Mouse (Mus musculus): ENCODE data around the gene Scyl2. TPM values are rescaled to one million over a fixed set of nuclear protein-coding genes. Genes with fewer than 3 reads are reported as not detected.
"Not testable (repeated sequence)": the region's sequence is repeated elsewhere in the genome, so short reads cannot be mapped to it uniquely, and the experiment has no call there.

Gene Scyl2
- total RNA-seq (2015; ENCODE audit: low replicate concordance) (8.6 and 14.4 TPM in 2 replicates), total RNA-seq (2017; ENCODE audit: low replicate concordance) (8.0 and 20.2 TPM in 2 replicates)

DNA sequence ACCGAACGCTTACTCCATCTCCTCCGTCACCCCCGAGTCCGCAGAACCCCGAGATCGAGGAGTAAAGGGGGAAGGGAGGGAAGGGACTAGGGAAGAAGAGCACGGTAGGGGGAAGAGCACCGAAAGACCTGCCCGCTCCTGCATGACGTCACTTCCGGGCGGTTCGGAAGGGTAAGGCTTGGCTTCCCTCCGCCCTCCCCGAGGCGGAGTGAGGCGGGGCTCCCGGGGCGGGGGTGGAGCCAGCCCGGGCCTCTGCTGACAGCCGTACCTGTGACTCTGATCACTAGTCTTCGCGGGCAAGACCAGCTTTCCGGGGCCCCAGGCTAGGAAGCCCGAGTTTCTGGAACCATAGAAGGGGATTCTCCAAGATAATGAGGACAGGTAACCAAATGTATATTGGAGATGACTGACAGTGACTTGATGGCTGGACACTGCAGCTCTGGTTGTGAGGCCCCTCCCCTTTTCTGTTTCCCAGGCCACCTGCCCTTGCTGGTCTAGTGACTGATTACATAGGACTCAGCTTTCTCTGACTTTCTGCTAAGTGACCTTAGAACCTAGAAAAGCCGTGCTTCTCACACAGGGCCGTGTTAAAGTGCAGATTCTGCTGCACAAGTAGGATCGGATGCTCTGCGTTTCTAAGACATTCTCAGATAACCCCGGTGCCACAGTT, at the start of gene Scyl2:
Gene Scyl2 (minus strand): TSS at position 147 of the 670 bp plus-strand sequence.
- ATAC-seq (replicated peaks; ENCODE audit: low FRiP score, poor library complexity, severe bottlenecking) = peak; percentile 98

DNA sequence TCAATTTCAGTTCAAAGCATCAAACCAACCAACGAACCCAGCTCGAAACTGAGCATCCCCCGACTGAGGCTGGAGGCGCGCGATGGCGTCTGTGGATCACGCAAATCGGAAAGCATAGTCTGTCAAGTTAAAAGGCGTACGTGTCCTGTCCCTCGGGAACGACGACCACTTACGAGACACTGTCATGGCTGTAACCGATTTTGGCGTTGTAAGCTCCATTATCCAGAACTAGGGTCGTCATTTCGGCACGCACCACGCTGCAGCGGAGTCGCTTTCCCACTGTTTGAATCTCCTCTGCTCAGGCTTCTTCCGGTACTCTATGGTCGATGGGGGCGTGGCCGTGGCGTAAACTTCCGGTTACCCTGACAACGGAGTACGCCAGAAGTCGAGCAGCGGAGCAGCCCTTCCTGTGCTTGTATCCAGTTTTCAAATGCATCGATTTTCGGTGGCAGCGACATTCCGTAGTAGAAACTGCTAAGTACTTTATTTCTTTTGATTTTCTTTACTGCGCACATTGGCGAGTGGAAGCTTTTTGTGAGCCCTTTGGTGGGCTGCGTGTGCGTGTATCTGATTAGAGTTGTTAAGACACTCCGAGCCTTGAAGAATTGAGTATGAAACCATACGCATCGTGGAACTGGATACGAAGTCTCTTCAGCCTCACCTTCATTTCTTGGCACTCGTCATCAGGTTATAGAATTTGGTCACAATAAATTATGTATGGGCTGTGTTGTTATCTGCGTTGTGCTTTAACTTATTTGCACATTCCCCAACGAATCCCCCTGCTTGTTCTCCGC, 46.1 kb upstream of the Scyl2 start, which contains the start of gene Actr6:
Gene Actr6 (minus strand): TSS at position 295 of the 794 bp plus-strand sequence.
- ATAC-seq (replicated peaks; ENCODE audit: low FRiP score, poor library complexity, severe bottlenecking) = peak; percentile 100

DNA sequence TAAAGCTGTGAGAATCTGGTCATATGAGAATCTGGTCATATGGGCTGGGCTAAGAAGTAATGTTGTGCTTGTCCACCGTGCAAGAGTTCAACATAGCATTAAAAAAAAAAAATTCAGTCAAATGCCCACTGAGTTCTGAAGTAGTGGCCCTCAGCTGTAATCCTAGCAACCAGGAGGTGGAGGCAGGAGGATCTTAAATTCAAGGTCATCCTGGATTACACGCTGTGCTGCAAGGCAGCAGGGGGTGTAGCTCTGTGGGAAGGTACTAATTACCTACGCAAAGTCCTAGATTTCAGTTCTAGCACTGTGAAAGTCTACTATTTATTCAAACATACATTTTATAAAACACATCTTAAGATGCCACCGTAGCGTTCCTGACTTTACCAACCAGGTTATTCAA, 45.3 kb upstream of the Scyl2 start:
- ATAC-seq (replicated peaks; ENCODE audit: low FRiP score, poor library complexity, severe bottlenecking) = no peak

DNA sequence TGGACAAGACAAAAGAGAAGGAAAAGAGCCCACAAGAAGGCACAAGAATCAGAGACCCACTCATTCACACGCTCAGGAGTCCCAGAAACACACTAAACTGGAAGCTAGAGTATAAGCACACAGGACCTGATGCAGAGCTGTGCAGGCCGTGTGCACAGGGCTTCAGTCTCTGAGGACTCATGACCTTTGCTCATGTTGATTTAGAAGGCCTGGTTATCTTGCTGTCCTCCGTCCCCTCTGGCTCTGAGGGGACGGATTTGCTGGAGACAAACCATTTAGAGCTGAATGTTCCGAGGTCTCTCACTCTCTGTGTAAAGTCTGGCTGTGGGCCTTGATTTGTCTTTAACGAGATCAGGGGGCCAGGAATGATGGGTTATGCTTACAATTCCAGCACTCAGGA, 44.3 kb upstream of the Scyl2 start:
- no peak for ATAC-seq (replicated peaks; ENCODE audit: low FRiP score, poor library complexity, severe bottlenecking)

DNA sequence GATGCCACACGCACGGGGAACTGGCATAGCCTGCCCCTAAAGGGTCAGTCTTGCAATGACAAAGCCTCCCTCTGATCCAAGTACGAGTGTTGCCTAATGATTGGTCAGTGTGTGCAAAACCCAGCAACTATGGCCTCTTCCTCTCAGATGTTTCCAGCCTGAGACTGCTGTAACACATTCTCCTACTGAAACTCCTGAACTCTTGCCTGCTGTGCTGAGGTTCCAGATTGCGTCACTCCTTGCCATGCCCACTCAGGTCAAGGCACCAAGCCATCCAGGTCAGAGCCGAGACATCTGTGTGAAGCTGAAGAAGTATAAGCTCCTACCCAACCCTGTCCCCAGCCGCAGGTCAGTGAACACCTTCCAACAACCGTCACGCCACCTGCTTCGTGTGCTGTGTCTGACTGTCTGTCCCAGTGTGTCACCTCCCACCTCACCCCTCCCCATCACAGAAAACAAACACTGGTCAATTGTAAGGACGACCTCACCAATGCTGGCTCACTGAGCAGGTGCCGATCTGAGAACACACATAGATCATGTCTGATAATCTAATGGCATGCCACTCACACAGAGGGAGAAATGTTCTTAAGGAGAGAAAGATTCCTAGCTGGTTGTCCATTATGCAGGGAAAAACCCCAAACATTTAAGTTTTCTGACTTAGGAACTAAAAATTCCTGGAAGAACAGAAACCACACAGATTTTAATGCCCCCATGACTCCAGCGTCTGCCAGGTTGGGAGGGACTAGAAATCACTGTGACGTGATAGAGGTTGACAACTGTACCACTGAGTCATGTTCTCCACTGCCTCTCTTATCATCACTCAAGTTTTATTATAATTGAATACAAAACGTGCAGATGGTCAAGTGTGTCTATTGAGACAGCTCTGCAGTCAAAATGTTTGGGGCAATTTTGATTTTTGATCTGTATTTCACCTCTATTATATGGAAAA, 36.4 kb upstream of the Scyl2 start:
- no peak for ATAC-seq (replicated peaks; ENCODE audit: low FRiP score, poor library complexity, severe bottlenecking)

DNA sequence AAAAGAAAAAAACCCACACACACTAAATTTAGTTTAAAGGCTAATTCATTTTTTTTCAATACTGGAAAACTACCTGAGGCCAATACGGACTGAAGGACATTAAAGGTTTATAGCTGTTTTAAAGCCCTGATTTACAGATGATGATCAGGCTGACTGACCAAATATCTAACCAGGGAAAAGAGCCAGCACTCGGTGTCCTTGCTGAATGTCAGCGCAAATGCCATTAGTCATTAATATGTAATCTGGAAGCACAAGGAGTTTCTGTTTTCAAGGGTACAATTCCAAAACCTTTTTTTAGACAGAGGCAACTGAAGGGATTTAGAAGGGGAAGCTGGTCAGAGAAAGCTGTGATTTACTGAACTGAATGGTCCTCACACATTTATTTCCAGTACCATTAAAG, 34.7 kb upstream of the Scyl2 start:
- ATAC-seq (replicated peaks; ENCODE audit: low FRiP score, poor library complexity, severe bottlenecking) = no peak

DNA sequence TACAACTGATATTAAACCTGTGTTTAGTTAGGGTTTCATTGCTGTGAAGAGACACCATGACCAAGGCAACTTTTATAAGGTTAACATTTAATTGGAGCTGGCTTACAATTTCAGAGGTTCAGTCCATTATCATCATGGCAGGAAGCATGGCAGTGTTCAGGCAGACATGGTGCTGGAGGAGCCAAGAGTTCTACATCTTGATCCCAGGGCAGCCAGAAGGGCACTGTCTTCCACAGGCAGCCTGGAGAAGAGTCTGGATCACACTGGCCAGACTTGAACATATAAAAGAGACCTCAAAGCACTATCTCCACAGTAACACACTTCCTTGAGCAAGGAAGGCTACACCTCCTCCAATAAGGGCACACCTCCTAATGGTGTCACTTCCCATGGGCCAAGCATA, 34.2 kb upstream of the Scyl2 start:
- ATAC-seq (replicated peaks; ENCODE audit: low FRiP score, poor library complexity, severe bottlenecking) = no peak

DNA sequence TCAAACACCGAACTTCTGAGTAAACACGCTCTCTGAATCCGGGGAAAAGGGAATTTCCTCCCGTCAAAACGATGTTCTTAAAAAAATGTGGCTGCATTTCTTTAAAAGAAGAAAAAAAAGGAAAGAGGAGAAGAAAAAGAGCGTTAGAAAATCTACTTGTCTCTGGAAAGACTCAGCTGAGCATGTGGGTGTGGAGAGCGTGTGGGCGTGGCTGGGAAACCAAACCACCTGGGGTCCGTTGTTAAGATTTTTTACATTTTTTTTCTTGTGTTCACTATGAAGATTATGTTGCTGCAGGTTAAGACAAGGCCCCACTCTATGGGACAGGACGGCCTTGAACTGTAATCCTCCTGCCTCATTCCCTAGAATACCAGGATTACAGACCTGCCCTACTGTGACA, 28.8 kb upstream of the Scyl2 start:
- ATAC-seq (replicated peaks; ENCODE audit: low FRiP score, poor library complexity, severe bottlenecking) = no peak

DNA sequence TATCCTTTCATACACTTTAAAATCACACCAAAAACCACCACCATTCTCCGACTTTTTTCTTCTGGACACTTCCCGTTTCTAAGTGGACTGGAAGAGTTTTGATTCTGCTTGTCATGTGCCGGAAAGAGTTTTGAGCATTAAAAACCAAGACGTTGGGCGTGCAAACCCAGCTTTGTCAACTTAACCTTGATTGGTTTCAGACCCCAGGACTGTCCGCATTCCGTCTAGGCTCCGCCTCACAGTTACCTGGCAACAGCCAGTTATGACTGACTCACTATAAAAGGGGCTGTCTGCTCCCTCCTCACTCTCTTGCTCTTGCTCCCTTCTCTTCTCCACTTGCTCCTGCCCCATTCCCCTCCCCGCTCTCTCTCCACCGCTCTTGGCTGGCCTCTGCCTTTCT, 22.6 kb upstream of the Scyl2 start:
- ATAC-seq (replicated peaks; ENCODE audit: low FRiP score, poor library complexity, severe bottlenecking) = no peak

DNA sequence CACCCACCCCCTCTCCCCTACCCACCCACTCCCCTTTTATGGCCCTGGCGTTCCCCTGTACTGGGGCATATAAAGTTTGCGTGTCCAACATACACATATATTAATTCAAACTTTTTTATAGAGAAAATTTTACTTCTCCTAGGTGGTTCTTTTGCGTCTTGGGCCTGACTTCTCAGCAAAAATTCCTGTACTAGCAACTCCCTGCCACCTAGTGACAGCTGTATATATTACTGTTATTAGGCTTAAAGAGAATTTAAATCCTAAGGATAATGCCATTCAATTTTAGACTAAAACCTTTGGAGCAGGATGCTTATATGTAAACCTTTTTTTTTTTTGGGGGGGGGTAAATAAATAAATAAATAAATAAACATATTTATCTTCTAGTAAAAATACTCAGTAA, 21.3 kb upstream of the Scyl2 start:
- ATAC-seq (replicated peaks; ENCODE audit: low FRiP score, poor library complexity, severe bottlenecking) = no peak

DNA sequence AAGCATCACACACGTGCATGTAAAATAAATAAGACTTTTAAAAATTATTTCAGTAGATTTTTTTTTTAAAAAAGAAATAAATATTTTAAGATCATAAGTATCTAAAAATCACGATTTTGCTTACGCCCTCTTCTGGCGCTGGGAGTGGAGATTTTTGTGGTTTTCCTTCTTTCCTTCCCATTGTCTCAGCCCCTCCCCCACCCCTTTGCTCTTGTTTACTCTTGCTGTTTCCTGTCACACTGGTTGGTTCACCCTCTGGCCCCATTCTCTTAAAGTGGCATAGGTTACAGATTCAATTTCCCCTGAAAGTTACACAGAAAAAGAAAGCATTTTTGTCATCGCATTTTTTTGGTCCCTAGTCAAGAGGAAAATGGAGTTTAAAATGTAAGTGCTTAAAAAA, 17.0 kb upstream of the Scyl2 start:
- ATAC-seq (replicated peaks; ENCODE audit: low FRiP score, poor library complexity, severe bottlenecking) = no peak

DNA sequence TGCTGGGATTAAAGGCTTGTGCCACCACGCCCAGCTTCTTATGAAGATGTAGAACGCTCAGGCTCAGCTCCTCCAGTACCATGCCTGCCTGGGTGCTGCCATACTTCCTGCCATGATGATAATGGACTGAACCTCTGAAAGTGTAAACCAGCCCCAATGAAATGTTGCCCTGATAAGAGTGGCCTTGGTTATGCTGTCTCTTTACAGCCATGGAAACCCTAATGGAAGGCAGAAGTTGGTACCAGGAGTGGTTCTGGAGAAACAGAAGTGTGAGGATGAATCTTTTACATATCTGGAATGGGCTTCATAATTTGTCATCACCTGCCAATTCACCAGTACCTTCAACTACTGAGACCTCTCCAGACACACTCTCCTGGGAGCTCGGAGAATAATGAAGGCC, 11.9 kb upstream of the Scyl2 start:
- no peak for ATAC-seq (replicated peaks; ENCODE audit: low FRiP score, poor library complexity, severe bottlenecking)

DNA sequence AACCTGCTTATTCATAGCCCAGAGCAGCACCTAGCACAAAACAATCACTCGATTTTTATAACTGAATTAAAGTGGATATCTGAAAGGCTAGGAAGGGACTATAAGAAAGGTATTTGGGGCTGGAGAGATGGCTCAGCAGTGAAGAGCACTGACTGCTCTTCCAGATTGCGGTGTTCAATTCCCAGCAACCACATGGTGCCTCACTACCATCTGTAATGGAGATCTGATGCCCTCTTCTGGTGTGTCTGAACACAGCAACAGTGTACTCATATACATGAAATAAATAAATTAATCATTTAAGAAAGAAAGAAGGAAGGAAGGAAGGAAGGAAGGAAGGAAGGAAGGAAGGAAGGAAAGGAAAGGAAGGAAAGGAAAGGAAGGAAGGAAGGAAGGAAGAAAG, 10.2 kb upstream of the Scyl2 start:
- ATAC-seq (replicated peaks; ENCODE audit: low FRiP score, poor library complexity, severe bottlenecking) = not testable (repeated sequence)

DNA sequence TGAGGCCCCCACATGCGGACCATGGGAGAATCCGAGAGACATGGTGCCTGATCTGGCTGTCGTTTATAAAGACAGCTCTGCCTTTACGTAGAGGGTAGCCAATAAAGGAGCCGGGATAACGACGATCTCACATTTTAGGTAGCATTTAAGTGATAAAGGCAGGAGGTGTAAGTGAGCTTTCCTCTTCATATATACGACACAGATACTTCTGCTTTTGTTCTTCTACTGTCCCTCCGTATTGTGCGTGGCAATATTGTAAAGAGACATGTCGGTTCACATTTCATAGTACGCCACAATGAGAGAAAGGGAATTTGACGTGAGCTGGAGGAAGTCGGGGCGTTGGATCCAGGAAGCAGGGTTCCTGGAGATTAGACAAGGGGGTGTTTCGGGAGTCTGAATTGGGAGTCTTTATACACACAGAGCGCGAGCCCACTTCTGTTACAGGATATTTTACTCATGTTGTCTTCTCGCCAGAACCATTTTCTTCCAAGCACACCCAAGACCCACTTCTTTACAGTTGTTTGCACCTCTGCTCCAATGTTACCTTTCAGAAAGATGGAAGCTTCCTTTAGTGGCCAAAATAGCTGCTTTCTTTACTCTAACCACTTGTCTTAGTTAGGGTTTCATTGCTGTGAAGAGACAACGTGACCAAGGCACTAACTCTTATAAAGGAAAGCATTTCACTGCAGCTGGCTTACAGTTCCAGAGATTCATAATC, 9.3 kb upstream of the Scyl2 start:
- ATAC-seq (replicated peaks; ENCODE audit: low FRiP score, poor library complexity, severe bottlenecking) = no peak

DNA sequence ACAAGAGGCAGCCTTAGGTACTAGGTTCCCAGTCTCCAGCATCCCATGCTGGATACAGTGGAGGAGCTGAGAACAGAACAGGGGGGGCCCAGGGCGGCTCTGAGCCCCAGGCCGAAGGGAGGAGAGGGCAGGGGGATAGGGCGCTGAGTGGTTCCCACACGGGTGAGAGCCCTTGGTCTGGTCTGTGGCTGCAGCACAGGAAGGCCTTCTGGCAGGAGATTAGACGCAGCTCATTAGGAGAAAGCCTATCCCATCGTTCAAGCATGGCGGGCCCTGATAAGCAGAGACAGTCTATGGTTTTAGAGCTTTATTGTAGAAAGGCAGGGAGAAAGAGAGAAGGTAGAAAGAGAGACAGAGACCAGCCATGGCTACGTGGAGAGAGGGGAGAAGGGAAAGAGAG, 3.9 kb upstream of the Scyl2 start:
- ATAC-seq (replicated peaks; ENCODE audit: low FRiP score, poor library complexity, severe bottlenecking) = no peak

DNA sequence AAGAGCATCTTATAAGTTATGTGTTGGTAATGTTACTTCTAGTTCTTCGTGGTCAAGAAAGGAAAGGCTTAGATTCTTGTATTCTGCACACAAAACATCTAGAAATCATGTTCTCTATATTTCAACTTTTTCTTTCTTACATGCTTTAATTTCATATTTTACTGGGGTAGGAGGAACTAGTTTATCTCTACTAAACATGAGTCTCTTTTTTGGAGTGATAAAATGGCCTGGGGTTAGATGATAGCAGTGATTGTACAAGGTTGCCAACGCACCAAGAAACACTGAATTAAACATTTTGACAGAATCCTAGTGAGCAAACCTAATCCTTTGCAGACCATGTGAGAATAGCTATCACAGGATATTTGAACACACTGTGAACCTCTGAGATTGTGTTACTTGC, 1.4 kb upstream of the Scyl2 start:
- no peak for ATAC-seq (replicated peaks; ENCODE audit: low FRiP score, poor library complexity, severe bottlenecking)

DNA sequence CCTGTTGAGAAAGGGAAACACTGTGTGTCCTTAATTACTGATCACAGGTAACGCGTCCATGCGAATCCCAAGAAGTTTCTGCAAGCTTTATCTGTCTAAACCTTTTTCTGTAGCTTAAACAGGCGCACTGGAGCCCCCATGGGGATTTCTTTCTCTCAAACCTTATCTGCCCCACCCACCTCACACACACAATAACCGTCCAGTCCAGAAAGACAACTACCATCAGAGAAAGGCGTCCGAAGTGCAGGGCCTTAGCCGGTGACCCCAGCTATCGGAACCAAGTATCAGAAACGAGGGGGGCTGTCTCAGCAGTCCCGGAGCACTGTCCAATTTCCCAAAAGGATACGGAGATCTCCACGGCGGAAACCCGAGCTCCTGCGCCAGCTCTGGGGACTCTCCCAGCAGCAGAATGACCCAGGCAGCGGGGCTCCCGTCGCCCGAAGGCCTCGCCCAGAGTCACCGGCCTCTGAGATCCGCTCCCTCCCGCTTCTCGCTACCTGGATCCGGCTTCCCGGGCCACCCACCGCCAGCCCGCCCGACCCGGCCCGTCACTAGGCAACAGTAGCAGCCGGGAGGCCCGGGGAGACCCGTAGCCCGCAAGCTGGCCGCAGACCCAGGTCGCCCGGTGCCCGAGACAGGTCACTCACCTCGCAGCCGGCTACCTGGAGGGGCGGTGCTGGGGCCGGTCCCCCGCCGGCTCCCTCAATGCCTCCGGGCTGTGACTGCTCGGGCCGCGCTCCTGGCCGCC, 520 bp downstream of the Scyl2 start:
- peak; percentile 6; the same call in 1 of the 2 replicates for ATAC-seq (replicated peaks; ENCODE audit: low FRiP score, poor library complexity, severe bottlenecking)

DNA sequence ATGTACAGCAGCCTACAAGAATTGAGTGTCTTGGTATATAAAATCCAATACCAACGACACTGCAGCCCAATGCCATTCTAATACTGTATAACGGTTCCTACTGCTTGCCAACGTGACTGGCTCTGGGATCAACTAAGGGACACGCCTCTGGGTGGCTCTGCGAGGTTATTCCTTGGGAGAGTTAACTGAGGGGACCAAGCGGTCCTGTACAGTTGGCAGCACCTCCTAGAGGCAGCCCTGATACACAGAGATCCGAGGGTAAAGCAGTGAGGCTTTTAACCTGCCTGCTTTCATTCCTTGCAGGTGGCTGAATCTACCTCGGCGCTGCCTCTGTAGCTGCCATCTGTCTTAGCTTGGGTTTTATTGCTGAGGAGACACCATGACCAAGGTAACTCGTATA, 3.1 kb downstream of the Scyl2 start:
- ATAC-seq (replicated peaks; ENCODE audit: low FRiP score, poor library complexity, severe bottlenecking) = no peak

DNA sequence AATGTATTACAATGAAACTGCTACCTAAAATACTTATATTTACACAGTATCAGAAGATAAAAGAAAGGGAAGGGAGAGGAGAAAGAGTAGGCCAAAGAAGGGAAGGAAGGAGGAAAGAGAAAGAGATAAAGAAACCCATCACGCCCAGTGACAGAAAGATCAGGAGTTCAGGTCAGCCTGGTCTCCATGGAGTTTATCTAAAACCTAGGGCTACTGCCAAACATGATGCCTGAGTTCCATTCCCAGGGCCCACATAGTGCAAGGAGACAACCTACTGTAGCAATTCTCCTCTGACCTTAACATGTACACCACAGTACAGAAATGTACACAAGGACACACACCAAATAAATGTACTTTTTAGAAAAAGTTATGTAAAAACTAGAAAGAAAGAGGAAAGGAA, 3.9 kb downstream of the Scyl2 start:
- ATAC-seq (replicated peaks; ENCODE audit: low FRiP score, poor library complexity, severe bottlenecking) = no peak
